Mouse (Mus musculus) gastrocnemius, adult 18-20 months (tissue): ENCODE results near the gene Grap2. TPM values are rescaled to one million over a fixed set of nuclear protein-coding genes. Genes with fewer than 3 reads are reported as not detected.
A peak's percentile ranks its signal among the peaks of the same experiment; 100 is the strongest.

Source experiments
- DNase-seq: peaks from one replicate; pipeline ENCODE4 v3.0.0; 2021; ENCODE audit warnings: low spot score
- total RNA-seq, 2 experiments: library from RNA; stranded (reverse); gene quantifications; 2 replicates each; pipeline ENCODE4 v1.2.3; 2021

Gene Grap2
- total RNA-seq, 2 experiments from 2014 or later: 0.18 to 0.31 TPM

GRCm38 (mm10) chr15:80634391-80635193 lies 62.2 kb downstream of the Grap2 start:
- DNase-seq: peak; percentile 30

GRCm38 (mm10) chr15:80636757-80637372 lies 64.5 kb downstream of the Grap2 start:
- DNase-seq: no peak

GRCm38 (mm10) chr15:80639071-80639702 lies 66.8 kb downstream of the Grap2 start:
- DNase-seq: no peak

DNA sequence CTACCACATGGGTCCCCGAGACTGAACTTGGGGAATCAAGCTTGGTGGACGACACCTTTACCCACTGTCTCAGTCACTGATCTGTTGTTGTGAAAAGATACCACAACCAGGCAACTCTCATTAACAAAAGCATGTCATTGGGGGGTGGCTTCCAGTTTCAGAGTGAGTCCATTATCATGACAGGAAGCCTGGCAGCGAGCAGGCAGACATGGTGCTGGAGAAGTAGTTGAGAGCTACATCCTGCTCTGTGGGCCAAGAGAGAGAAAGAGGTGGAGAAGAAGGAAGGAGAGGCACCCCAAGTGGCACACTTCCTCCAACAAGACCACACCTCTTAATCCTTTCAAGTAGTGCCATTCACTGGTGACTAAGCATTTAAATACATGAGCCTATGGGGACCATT lies 67.5 kb downstream of the Grap2 start:
- DNase-seq: no peak

DNA sequence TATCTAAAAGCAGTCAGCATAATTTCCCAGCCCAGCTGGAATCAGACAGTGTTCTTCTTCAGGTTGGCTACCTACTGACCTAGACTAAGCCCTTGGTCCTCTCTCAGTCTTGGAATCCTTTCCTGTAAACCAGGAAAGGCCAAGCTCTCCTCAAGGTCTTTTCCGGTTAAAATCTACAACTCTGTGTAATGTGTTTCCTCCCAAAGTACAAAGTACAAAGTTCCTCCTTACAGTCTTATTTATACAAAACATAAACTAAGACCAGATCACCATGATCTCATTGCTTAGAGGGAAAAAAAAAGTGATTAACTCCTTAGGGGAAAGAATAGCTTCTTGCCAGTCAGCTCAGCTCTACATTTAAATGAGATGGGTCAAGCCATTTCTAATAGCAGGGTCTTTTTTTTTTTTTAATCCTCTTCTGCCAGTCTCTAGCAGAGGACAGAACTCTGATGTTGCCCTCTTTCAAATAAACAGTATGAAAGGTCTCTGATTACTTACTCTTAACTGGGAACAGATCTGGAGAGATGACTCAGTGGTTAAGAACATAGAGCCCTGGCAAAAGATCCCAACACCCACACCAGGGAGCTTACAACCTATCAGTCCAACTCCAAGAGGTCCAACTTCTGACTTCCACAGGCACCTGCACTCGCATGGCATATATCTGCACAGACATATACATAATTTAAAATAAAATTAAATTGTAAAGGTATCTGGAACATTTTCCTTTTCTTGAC lies 69.5 kb downstream of the Grap2 start:
- DNase-seq: no peak

DNA sequence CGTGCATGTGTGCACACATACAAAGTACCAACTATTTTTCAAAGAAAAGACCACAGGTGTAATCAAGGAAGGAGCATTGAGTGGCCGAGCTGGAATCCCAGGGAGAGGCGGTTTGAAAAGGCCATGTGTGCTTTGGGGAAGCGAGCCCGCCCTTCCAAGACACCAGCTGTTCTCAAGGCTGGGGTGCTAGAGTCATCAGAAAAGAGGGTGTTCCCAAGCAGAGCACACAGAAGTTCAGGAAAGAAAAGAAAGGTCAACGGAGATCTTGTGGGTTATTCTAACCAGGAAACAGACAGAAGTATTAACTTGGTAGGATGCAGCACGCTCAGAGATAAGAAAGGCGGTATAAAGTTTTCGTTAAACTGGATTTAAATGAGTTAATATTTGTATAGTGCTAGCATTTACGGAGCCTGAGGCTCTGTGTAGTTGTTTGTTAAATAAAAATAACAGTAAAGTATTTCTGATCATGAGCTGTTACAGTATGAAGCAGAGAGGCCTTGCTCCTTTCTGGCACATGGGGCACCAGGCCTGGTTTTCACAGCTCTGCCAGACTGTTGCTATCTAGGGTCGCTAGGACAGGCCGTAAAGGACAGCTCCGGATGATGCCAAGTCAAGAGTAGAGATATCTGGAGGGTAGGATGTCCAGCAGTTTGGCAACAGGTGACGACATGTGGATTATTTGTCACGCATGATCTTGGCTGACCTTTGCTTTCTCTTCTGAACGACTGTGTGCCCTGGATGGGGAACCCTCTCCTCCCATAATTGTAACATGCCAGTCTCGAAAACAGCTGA lies 72.8 kb downstream of the Grap2 start:
- DNase-seq: no peak

DNA sequence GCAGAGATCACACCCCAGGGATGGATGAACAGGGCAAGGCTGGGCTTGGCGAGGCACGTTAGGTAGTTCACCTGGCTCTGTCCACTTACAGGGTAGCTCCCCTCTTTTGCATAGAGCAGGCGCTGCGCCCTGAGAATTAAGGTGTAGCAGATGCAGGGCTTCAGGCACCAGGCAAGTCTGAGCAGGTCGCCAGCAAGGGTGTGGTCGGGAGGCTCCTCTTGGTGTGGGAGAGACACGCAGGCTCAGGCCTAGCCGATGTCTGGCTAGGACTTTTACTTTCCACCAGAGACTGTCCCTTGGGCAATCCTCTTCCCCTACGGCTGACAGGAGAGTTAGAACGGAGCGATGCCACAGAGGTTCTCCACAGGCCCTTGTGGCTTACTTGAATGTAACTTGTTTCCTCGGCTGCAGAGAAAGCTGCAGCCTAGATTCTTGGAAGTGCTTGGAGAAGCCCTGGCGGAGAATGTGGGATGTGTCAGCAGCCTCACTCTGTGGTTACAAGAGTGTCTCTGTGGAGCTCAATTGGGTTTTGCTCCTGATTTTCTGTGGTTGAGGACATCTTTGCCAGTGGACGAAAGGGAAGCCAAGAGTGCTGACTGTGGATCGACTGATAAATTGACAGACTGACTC lies 76.7 kb downstream of the Grap2 start:
- no peak for DNase-seq

DNA sequence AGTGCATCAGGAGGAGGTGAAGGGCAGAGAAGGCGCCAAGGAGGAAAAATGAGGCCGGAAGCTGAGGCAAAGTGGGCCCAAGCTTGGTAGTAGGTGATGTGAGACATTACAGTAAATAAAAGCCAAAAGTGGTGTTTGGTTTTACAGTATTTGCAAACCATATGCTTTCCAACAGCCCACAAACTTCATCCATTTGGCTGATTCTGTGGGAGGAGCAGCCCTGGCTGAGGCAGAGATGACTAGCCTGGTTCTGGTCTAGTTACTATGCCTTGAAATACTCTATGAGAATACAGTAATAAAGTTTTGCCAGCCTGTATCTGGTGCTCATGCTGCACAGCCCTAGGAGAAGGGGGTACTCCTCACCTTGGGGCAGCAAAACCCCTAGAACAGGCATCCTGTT lies 78.0 kb downstream of the Grap2 start:
- DNase-seq: no peak

- DNase-seq: no peak
Measured at GRCm38 (mm10) chr15:80653865-80654264, 81.5 kb downstream of the Grap2 start.

GRCm38 (mm10) chr15:80658815-80659471 lies 86.5 kb downstream of the Grap2 start:
- no peak for DNase-seq

- DNase-seq: no peak
Measured at GRCm38 (mm10) chr15:80660963-80661362, 88.6 kb downstream of the Grap2 start.

- no peak for DNase-seq
Measured at GRCm38 (mm10) chr15:80664444-80664843, 92.0 kb downstream of the Grap2 start.

- peak; percentile 15 for DNase-seq
Measured at GRCm38 (mm10) chr15:80671295-80672252, 99.2 kb downstream of the Grap2 start, which contains the start of gene Fam83f. Fam83f (plus strand) TSS chr15:80671847.

DNA sequence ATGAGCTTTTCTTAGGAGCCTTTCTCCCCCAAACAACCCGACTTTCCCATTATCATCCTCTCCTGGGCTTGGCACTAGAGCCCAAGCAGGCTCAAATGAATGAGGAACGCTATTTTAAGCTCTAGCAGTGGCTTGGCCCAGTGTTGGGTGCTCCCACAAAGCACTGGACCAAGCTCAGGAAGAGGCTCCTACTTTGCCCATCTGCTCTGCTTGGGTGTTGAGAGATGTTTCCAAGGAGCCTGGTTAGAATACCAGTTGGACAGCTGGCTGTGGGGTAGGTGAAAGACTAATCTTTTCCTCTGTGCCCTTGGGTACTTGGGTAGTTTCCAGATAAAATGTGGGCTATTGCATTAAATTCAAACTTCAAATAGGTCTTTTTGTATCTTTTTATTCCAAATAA lies 100.4 kb downstream of the Grap2 start:
- DNase-seq: no peak

DNA sequence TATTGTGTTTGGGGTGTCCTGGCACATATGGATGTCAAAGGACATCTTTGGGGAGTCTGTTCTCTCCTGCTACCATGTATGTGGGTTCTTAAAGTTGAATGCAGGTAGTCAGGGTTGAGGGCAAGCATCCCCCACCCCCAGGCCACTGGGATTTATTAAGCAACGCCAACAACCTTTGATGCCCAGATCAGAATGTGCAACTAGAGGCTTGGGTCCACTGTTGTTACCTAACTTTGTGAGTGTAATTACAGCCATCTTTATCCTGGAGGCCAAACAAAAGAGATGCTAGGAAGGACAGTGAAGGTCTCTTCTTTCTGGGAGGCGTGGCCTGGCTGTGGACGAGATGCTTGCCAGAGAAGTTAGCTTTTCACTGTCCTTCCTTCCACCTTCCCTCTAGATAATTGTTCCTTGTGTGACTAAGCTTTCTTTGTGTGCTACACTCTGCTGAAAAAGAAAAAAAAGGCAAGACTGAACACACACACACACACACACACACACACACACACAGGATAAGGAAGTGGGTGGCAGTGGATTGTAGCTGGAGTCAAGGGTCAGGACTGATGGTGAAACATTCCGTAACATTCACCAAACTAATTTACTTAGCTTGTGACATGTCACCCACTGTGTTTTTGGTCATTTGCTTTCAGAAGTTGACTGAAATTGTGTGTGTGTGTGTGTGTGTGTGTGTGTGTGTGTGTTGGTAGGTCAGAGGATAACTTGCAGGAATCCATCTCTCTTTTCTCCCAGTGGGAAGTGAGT lies 101.1 kb downstream of the Grap2 start:
- DNase-seq: no peak

DNA sequence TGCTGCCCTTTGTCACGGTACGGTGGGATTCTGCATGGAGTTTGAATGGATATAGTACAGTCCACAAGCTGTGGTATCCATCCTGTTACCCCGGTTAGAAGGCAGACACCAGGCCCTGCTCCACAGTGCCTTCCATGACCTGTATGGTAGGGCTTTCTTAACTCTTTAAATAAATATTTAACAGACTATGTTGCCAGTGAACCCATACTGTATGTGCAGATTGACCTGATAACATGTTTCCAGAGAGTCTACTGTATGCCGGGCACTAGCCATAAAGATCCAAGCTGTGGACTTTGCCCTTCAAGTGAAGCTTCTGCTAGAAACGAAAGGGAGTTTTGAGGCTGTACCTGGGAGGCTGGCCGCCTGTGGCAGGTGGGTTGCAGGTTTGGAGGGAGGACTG lies 102.3 kb downstream of the Grap2 start:
- no peak for DNase-seq

- DNase-seq: no peak
Measured at GRCm38 (mm10) chr15:80679515-80680215, 107.3 kb downstream of the Grap2 start.
